Mouse (Mus musculus): ENCODE results near the gene Galm. TPM values are rescaled to one million over a fixed set of nuclear protein-coding genes. Genes with fewer than 3 reads are reported as not detected.
"Not testable (repeated sequence)": the region's sequence is repeated elsewhere in the genome, so short reads cannot be mapped to it uniquely, and the experiment has no call there.

The Galm gene
- polyA plus RNA-seq, 1 experiment from 2014 or later = 38.4 TPM

DNA sequence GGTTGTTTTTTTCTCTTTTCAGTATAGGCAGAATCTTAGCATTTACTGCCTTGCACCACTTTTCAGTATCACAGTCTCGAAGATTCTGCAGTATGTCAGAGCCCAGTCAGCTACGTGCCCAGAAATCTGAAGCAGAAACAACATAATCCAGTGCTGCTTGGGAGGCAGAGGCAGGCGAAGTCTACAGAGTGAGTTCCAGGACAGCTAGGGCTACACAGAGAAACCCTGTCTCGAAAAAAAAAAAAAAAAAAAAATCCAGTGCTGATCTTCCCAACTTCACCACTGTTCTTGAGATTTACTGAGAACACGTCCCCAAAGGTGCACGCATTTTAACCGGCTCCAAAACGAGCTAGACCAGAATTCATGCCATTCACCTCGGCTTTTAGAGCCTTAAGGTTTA is 96.6 kb downstream of the Galm start:
- Histone ChIP-seq H3K4me3 (ENCODE audit: low read depth, low read length) (peak overlapping the region; percentile 67), H3K27me3 (replicated peaks; ENCODE audit: control insufficient read depth, insufficient read depth, low read length) (no peaks in the 10 kb centered on the region), H3K27ac (ENCODE audit: low read depth) (peak overlapping the region; percentile 94)

DNA sequence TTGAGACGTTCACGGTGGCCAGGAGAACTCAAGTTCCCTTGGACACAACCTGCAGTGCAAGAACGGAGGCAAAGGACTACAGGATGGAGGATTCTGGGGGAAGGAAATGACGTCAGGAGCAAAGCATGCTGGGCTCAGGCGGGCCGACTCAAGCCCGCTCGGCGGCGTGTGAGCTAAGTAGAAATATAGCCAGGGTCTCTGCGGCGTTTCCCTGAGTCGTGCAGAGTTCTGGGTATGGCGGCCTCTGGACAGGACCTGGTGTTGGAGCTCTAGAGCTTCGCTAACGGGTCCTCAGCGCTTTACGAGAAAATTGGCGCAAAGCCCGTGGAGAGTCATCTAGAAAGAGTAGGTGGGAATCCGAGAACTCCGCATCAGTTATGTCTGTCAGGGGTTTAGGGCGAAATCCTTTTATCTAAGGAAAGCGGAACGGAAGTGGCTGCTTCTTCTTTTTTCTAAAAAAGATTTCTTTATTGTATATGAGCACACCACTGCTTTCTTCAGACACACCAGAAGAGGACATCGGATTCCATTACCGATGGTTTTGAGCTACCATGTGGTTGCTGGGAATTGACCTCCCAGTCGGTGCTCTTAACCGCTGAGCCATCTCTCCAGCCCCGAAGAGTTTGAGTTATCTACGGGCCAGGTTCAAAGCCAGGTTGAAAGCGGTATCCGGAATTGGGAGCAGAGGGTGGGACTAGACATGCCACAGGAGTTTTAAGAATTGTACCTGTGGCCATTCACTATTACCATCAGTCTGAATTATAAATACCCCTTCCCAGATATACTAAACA is 97.2 kb downstream of the Galm start, which contains the start of gene Gemin6:
Gene Gemin6, plus strand, starts transcription at position 116 of the 791 bp plus-strand sequence.
- Histone ChIP-seq H3K27me3 (replicated peaks; ENCODE audit: control insufficient read depth, insufficient read depth, low read length) (no peaks in the 10 kb centered on the region), H3K4me2 (ENCODE audit: low read length) (peak within 1 kb of the TSS; percentile 76), H3K27ac (ENCODE audit: low read depth) (peak within 1 kb of the TSS; percentile 94), H3K9ac (ENCODE audit: low read length) (peak within 1 kb of the TSS; percentile 76), H3K4me3 (ENCODE audit: low read depth, low read length) (peak within 1 kb of the TSS; percentile 67), H3K36me3 (ENCODE audit: control insufficient read depth, insufficient read depth, low read length) (peaks cover 12% of the 10 kb centered on the region; the same call in 1 of the 2 replicates), H3K4me1 (replicated peaks; ENCODE audit: control insufficient read depth, insufficient read depth, low read length) (0 out of 2 replicates have a peak, but pooled peaks cover 3% of the 10 kb centered on the region), H3K9me3 (ENCODE audit: control insufficient read depth, low read length) (no peaks in the 10 kb centered on the region)
- WGBS = under 1% methylated on average over 33 of the region's 33 CpGs
- DNase-seq (ENCODE audit: low spot score) (peak; percentile 90), ATAC-seq (replicated peaks; ENCODE audit: low FRiP score, low TSS enrichment, low read depth) (peak; percentile 97)

More for the DNA sequence above, 96.6 kb downstream of the Galm start:
- Histone ChIP-seq H3K4me1 (replicated peaks; ENCODE audit: control insufficient read depth, insufficient read depth, low read length) (0 out of 2 replicates have a peak, but pooled peaks cover 3% of the 10 kb centered on the region), H3K36me3 (ENCODE audit: control insufficient read depth, insufficient read depth, low read length) (peaks cover 7% of the 10 kb centered on the region; the same call in 1 of the 2 replicates), H3K9ac (ENCODE audit: low read length) (peak overlapping the region; percentile 76), H3K4me2 (ENCODE audit: low read length) (peak overlapping the region; percentile 76), H3K9me3 (ENCODE audit: control insufficient read depth, low read length) (no peaks in the 10 kb centered on the region)
- DNase-seq (ENCODE audit: low spot score) (no peak), ATAC-seq (replicated peaks; ENCODE audit: low FRiP score, low TSS enrichment, low read depth) (no peak; the same call in 1 of the 2 replicates)
- 7% methylated on average over 9 of the region's 9 CpGs for whole genome bisulfite sequencing

DNA sequence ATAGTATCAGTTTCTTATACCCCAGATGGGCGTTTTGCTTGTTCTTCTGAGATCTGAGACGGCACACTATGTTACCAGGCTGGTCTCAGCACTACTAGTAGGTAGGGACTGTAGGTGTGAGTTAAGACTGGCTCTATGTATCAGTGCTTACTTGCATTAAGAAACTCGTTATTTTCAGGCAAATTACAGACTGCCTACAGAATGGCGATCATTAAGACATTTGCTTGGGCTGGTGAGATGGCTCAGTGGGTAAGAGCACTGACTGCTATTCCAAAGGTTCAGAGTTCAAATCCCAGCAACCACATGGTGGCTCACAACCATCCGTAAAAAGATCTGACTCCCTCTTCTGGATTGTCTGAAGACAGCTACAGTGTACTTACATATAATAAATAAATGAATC is 97.9 kb downstream of the Galm start:
- Histone ChIP-seq H3K36me3 (ENCODE audit: control insufficient read depth, insufficient read depth, low read length) (peaks cover 12% of the 10 kb centered on the region; the same call in 1 of the 2 replicates), H3K4me2 (ENCODE audit: low read length) (peak overlapping the region; percentile 76), H3K4me3 (ENCODE audit: low read depth, low read length) (peak overlapping the region; percentile 67), H3K27ac (ENCODE audit: low read depth) (peak overlapping the region; percentile 94), H3K9ac (ENCODE audit: low read length) (peak overlapping the region; percentile 76)
- not testable (repeated sequence) for H3K9me3 ChIP-seq (ENCODE audit: control insufficient read depth, low read length); H3K4me1 ChIP-seq (replicated peaks; ENCODE audit: control insufficient read depth, insufficient read depth, low read length); ATAC-seq (replicated peaks; ENCODE audit: low FRiP score, low TSS enrichment, low read depth); DNase-seq (ENCODE audit: low spot score); H3K27me3 ChIP-seq (replicated peaks; ENCODE audit: control insufficient read depth, insufficient read depth, low read length)
- WGBS = 44% methylated on average over 4 of the region's 5 CpGs

DNA sequence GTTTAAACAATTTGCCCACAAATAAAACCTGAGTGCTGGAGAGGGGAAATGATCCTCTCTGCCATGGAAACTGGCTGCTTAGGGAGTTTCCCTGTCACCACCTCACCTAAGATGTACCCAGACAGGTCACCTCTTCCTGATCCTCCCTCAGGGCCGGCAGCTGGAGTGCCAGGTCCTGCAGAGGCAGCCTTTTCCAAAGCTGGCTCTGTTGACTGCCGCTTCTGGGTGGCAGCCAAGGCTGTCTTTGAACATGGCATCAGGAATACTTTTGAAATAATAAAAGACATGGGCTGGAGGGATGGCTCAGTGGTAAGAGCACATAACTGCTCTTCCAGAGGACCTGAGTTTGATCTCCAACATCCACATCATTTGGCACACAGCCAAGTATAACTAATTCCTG is 102.1 kb downstream of the Galm start:
- DNase-seq (ENCODE audit: low spot score) (no peak), ATAC-seq (replicated peaks; ENCODE audit: low FRiP score, low TSS enrichment, low read depth) (no peak)
- H3K27me3 ChIP-seq (replicated peaks; ENCODE audit: control insufficient read depth, insufficient read depth, low read length) = no peaks in the 10 kb centered on the region
- H3K9ac ChIP-seq (ENCODE audit: low read length) = no peak overlapping the region
- H3K4me2 ChIP-seq (ENCODE audit: low read length) = no peak overlapping the region
- 0 out of 2 replicates have a peak, but pooled peaks cover 3% of the 10 kb centered on the region for H3K4me1 ChIP-seq (replicated peaks; ENCODE audit: control insufficient read depth, insufficient read depth, low read length)
- WGBS = 78% methylated on average over 2 of the region's 2 CpGs
- peaks cover 12% of the 10 kb centered on the region; the same call in 1 of the 2 replicates for H3K36me3 ChIP-seq (ENCODE audit: control insufficient read depth, insufficient read depth, low read length)
- no peak overlapping the region for H3K27ac ChIP-seq (ENCODE audit: low read depth)
- H3K9me3 ChIP-seq (ENCODE audit: control insufficient read depth, low read length) = no peaks in the 10 kb centered on the region
- no peak overlapping the region for H3K4me3 ChIP-seq (ENCODE audit: low read depth, low read length)

DNA sequence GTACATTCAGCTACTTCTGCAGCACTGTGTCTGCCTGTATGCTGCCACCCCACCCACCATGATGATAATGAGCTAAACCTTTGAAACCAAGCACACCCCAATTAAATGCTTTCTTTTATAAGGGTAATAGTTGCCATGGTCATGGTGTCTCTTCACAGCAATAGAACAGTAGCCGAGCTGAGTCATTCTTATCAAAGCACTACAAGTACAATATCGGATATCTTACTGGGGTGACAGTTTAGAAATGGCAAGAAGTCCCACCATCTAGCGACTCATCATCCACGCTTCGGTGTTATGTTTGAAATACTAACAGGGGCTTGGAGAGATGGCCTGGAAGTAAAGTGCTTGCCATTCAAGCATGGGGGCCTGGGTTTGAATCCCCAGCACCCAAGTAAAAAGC is 106.6 kb downstream of the Galm start:
- ATAC-seq (replicated peaks; ENCODE audit: low FRiP score, low TSS enrichment, low read depth) = no peak
- WGBS = 95% methylated on average over 5 of the region's 5 CpGs
- no peak for DNase-seq (ENCODE audit: low spot score)

DNA sequence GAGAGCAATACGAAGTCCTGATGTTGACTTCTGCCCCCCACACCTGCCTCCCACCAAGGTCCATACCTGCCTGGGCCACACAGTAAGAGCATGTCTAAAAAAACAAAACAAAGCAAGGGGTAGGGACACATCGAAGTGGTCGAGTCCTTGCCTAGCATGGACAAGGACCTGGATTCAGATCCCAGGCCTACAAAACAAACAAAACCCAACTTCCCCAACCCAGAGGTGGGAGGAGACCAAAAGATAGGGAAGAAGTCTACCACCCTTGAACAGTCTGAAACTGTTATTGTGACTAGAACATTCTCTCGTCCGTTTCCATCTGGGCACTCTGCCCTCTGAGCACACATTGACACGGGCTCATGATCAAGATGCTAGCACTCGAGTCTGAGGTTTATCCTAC is 107.1 kb downstream of the Galm start:
- Histone ChIP-seq H3K27ac (ENCODE audit: low read depth) (no peak overlapping the region), H3K36me3 (ENCODE audit: control insufficient read depth, insufficient read depth, low read length) (peaks cover 22% of the 10 kb centered on the region), H3K9me3 (ENCODE audit: control insufficient read depth, low read length) (no peaks in the 10 kb centered on the region), H3K9ac (ENCODE audit: low read length) (no peak overlapping the region), H3K4me3 (ENCODE audit: low read depth, low read length) (no peak overlapping the region), H3K27me3 (replicated peaks; ENCODE audit: control insufficient read depth, insufficient read depth, low read length) (no peaks in the 10 kb centered on the region), H3K4me1 (replicated peaks; ENCODE audit: control insufficient read depth, insufficient read depth, low read length) (no peaks in the 10 kb centered on the region), H3K4me2 (ENCODE audit: low read length) (no peak overlapping the region)
- 82% methylated on average over 7 of the region's 7 CpGs for WGBS
- DNase-seq (ENCODE audit: low spot score) (no peak), ATAC-seq (replicated peaks; ENCODE audit: low FRiP score, low TSS enrichment, low read depth) (no peak)

More for the DNA sequence above, 106.6 kb downstream of the Galm start:
- H3K27me3 ChIP-seq (replicated peaks; ENCODE audit: control insufficient read depth, insufficient read depth, low read length) = no peaks in the 10 kb centered on the region
- H3K4me3 ChIP-seq (ENCODE audit: low read depth, low read length) = no peak overlapping the region
- no peak overlapping the region for H3K4me2 ChIP-seq (ENCODE audit: low read length)
- no peak overlapping the region for H3K9ac ChIP-seq (ENCODE audit: low read length)
- peaks cover 22% of the 10 kb centered on the region for H3K36me3 ChIP-seq (ENCODE audit: control insufficient read depth, insufficient read depth, low read length)
- no peak overlapping the region for H3K27ac ChIP-seq (ENCODE audit: low read depth)
- no peaks in the 10 kb centered on the region for H3K4me1 ChIP-seq (replicated peaks; ENCODE audit: control insufficient read depth, insufficient read depth, low read length)
- H3K9me3 ChIP-seq (ENCODE audit: control insufficient read depth, low read length) = no peaks in the 10 kb centered on the region

Other genes with a start within 250 kb of the Galm start
- gene Atl2, start 231.3 kb upstream of the Galm start, polyA plus RNA-seq (2014; fragmentation: Nextera tagmentation; extraction: Ambion mirVana) = 40.1 and 40.3 TPM in 2 replicates
- gene Hnrnpll, start 65.1 kb upstream of the Galm start, polyA plus RNA-seq (2014; fragmentation: Nextera tagmentation; extraction: Ambion mirVana) = 58.4 and 59.1 TPM in 2 replicates
- gene Srsf7, start 79.8 kb downstream of the Galm start, polyA plus RNA-seq (2014; fragmentation: Nextera tagmentation; extraction: Ambion mirVana) = 603 and 665 TPM in 2 replicates
- 0.12 TPM in 1 of 2 replicates, not detected in the other for gene Ttc39d, start 80.0 kb downstream of the Galm start, polyA plus RNA-seq (2014; fragmentation: Nextera tagmentation; extraction: Ambion mirVana)
- 49.7 and 49.8 TPM in 2 replicates for gene Gemin6, start 97.0 kb downstream of the Galm start, polyA plus RNA-seq (2014; fragmentation: Nextera tagmentation; extraction: Ambion mirVana)
- gene Morn2, start 162.7 kb downstream of the Galm start, polyA plus RNA-seq (2014; fragmentation: Nextera tagmentation; extraction: Ambion mirVana) = 25.4 and 26.9 TPM in 2 replicates
- 16.6 and 18.9 TPM in 2 replicates for gene Dhx57, start 163.0 kb downstream of the Galm start, polyA plus RNA-seq (2014; fragmentation: Nextera tagmentation; extraction: Ambion mirVana)
- 0.34 and 0.99 TPM in 2 replicates for gene Arhgef33, start 179.9 kb downstream of the Galm start, polyA plus RNA-seq (2014; fragmentation: Nextera tagmentation; extraction: Ambion mirVana)
- 2.0 and 2.2 TPM in 2 replicates for gene Gm10190, start 246.1 kb downstream of the Galm start, polyA plus RNA-seq (2014; fragmentation: Nextera tagmentation; extraction: Ambion mirVana)

Measured in intestine, embryonic 14.5 days (tissue).